Mouse (Mus musculus): ENCODE results near the gene Rybp. TPM values are rescaled to one million over a fixed set of nuclear protein-coding genes. Genes with fewer than 3 reads are reported as not detected.

Rybp gene
- 6.7 and 8.2 TPM in 2 replicates for total RNA-seq (2014; rRNA removed)
- polyA plus RNA-seq (2012; rRNA removed): 5.6 and 6.7 TPM in 2 replicates

DNA sequence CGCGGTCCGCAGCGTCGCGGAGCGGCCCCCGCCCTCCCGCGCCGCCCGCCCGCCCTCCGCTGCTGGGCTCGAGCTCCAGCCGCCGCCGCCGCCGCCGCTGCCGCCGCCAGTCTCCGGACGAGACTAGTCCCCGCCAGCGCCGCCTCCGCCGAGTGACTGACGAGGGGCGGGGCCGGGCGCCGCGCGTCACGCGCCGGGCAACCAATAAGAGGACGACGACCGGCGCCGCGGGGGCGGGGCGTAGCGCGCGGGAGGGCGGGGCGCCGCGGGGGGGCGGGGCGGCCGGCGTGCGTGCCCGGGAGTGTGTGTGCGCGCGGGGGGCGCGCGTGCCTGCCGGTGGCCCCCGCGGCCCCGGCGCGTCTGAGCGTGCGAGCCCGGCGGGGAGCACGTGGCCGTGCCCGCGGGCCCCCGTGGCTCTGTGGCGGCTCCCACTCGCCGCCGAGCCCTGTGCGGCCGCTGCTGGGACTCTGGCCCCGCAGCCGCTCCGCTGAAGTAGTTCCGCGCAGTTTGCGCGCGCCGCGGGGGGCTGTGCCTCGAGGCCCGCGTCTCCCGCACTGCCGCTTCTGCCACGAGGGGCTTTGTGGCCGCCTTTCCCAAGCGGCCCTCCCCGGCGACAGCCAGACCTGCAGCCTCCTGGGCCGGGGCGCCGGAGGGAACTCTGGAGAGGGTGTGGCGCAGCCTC is at the start of gene Rybp:
Gene Rybp, minus strand, starts transcription at position 152 of the 682 bp plus-strand sequence.
- 1% methylated on average over 90 of the region's 112 CpGs for WGBS
- TF ChIP-seq POLR2A (IDR thresholded peaks at IDR 0.05; ENCODE audit: extremely low read depth, insufficient read depth, low read length) (peak; percentile 47; the same call in 1 of the 2 replicates), CTCF (IDR thresholded peaks at IDR 0.05; ENCODE audit: low read depth, low read length) (no peak)
- peak; percentile 51 for DNase-seq (ENCODE audit: extremely low read depth, low read depth, low spot score)

DNA sequence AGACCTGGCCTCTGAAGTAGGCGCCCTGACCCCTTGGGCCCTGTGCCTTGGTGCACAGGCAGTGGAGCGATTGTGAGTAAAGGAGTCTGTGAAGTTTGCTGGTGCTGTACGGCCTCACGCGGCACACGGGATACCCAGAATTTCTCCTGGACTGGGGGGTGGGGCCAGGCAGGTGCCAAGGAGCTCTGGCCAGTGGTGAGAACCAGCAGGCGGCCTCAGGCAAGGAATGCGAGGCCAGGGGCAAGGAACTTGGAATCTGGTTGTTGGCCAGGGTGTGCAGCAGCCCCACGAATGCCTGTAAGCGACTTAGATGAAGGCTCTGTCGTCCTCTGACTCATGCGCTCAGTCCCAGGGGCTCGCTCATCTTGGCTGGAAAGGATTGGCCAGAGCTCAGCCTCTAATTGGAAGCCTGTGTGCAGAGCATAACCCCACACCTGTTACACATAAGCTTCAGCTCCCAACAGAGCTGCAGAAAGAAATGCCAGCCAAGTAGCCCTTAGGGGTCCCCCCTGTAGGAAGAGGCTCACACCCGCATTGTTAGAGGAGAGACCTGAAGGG is 49.4 kb upstream of the Rybp start:
- TF ChIP-seq POLR2A (IDR thresholded peaks at IDR 0.05; ENCODE audit: extremely low read depth, insufficient read depth, low read length) (no peak), CTCF (IDR thresholded peaks at IDR 0.05; ENCODE audit: low read depth, low read length) (no peak)
- Histone ChIP-seq H3K27me3 (ENCODE audit: control insufficient read depth, insufficient read depth, low read length) (no peaks in the 10 kb centered on the region), H3K4me3 (ENCODE audit: insufficient read depth, low read depth, low read length) (no peak overlapping the region), H3K79me2 (ENCODE audit: control insufficient read depth, insufficient read depth, low read length) (no peaks in the 10 kb centered on the region), H3K27ac (replicated peaks; ENCODE audit: insufficient read depth, low read depth, low read length) (no peak overlapping the region), H3K36me3 (ENCODE audit: control insufficient read depth, insufficient read depth, low read length) (no peaks in the 10 kb centered on the region), H3K9ac (ENCODE audit: low read depth, low read length) (no peak overlapping the region), H3K4me1 (ENCODE audit: control insufficient read depth, insufficient read depth, low read length) (no peaks in the 10 kb centered on the region)
- DNase-seq (ENCODE audit: extremely low read depth, low read depth, low spot score): no peak
- WGBS: 86% methylated on average over 14 of the region's 14 CpGs

More for the DNA sequence above, at the start of gene Rybp:
- Histone ChIP-seq H3K4me1 (ENCODE audit: control insufficient read depth, insufficient read depth, low read length) (peaks cover 6% of the 10 kb centered on the region), H3K9ac (ENCODE audit: low read depth, low read length) (peak within 1 kb of the TSS; percentile 90), H3K79me2 (ENCODE audit: control insufficient read depth, insufficient read depth, low read length) (peaks cover 5% of the 10 kb centered on the region), H3K36me3 (ENCODE audit: control insufficient read depth, insufficient read depth, low read length) (no peaks in the 10 kb centered on the region), H3K27ac (replicated peaks; ENCODE audit: insufficient read depth, low read depth, low read length) (peak within 1 kb of the TSS; percentile 73), H3K4me3 (ENCODE audit: insufficient read depth, low read depth, low read length) (peak within 1 kb of the TSS; percentile 75), H3K27me3 (ENCODE audit: control insufficient read depth, insufficient read depth, low read length) (no peaks in the 10 kb centered on the region)

DNA sequence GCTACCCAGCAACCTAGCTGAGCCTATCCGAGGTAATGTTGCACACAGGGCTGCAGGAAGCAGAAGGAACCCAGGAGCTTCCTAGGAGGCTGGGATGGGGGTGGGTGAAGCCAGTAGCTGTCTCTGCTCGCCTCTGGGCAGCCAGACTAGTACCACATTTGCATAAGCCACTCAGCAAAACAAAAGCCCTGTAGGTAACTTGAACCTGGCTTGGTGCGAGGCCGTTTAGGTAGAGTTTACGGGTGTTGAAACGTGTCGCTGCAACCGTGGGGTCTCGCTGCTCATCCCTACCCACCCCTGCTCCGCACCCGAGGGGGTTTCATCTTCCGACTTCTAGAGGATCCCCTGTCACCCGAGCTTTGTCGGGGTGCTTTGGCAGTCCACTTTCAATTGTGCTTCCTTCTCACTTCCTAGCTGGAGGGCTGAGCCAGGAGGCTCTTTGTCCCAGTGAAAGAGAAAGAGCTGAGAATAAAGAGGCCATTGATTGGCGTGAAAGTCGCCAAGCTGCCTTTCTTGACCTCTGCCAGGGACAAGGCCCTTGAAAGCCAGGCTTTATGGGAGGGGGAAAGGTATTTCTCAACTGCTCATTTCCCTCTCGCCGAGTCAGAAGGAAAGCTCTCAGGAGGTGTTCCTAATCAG is 48.3 kb upstream of the Rybp start:
- Histone ChIP-seq H3K9ac (ENCODE audit: low read depth, low read length) (no peak overlapping the region), H3K4me3 (ENCODE audit: insufficient read depth, low read depth, low read length) (no peak overlapping the region)
- WGBS: 39% methylated on average over 18 of the region's 18 CpGs

DNA sequence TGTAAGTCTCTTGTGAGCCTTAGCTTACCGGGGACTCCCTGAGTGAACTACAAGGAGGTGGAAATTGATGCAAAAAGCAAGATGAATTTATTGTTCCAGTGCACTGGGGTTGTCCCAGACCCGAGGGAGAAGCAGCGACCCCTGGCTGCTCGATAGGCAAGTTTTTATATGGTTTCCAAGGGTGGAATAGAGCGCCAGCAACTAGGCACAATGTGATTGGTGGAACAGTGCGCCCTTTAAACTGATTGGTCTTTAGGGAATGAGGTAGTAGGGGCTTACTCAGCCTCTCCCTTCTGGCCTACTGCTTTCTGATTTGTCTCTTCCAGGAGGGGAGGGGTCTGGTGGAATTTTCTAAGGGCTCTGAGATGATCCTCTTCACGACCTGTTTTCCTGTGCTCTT is 46.5 kb upstream of the Rybp start:
- no peak for DNase-seq (ENCODE audit: extremely low read depth, low read depth, low spot score)
- WGBS: 92% methylated on average over 7 of the region's 7 CpGs
- H3K4me3 ChIP-seq (ENCODE audit: insufficient read depth, low read depth, low read length): no peak overlapping the region
- no peaks in the 10 kb centered on the region for H3K27me3 ChIP-seq (ENCODE audit: control insufficient read depth, insufficient read depth, low read length)
- peaks cover 3% of the 10 kb centered on the region for H3K4me1 ChIP-seq (ENCODE audit: control insufficient read depth, insufficient read depth, low read length)
- H3K79me2 ChIP-seq (ENCODE audit: control insufficient read depth, insufficient read depth, low read length): no peaks in the 10 kb centered on the region
- H3K36me3 ChIP-seq (ENCODE audit: control insufficient read depth, insufficient read depth, low read length): no peaks in the 10 kb centered on the region
- H3K27ac ChIP-seq (replicated peaks; ENCODE audit: insufficient read depth, low read depth, low read length): no peak overlapping the region
- TF ChIP-seq POLR2A (IDR thresholded peaks at IDR 0.05; ENCODE audit: extremely low read depth, insufficient read depth, low read length) (no peak), CTCF (IDR thresholded peaks at IDR 0.05; ENCODE audit: low read depth, low read length) (no peak)
- no peak overlapping the region for H3K9ac ChIP-seq (ENCODE audit: low read depth, low read length)

More for the DNA sequence above, 48.3 kb upstream of the Rybp start:
- Histone ChIP-seq H3K79me2 (ENCODE audit: control insufficient read depth, insufficient read depth, low read length) (no peaks in the 10 kb centered on the region), H3K27ac (replicated peaks; ENCODE audit: insufficient read depth, low read depth, low read length) (no peak overlapping the region), H3K27me3 (ENCODE audit: control insufficient read depth, insufficient read depth, low read length) (no peaks in the 10 kb centered on the region), H3K36me3 (ENCODE audit: control insufficient read depth, insufficient read depth, low read length) (no peaks in the 10 kb centered on the region), H3K4me1 (ENCODE audit: control insufficient read depth, insufficient read depth, low read length) (peaks cover 3% of the 10 kb centered on the region)
- TF ChIP-seq CTCF (IDR thresholded peaks at IDR 0.05; ENCODE audit: low read depth, low read length) (no peak), POLR2A (IDR thresholded peaks at IDR 0.05; ENCODE audit: extremely low read depth, insufficient read depth, low read length) (no peak)
- DNase-seq (ENCODE audit: extremely low read depth, low read depth, low spot score): no peak

DNA sequence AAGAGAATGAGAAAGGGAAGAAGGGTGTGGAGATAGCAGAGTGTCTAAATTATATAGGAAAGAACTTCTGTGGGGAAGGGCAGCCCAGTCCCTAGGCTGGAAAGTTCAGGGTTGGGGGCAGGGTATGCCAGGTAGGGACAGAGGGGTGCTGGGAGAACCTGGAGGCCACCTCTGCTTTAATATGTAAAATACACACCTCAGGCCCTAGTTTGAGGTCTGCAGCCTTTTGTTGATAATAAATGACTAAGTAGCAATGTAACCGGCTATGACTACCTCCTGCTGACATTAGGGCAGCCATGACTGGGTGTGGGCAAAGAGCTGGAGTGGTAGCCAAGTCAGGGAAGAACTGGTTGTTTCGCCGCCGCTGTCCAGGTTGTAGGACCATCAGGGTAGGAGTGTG is 45.2 kb upstream of the Rybp start:
- TF ChIP-seq POLR2A (IDR thresholded peaks at IDR 0.05; ENCODE audit: extremely low read depth, insufficient read depth, low read length) (no peak), CTCF (IDR thresholded peaks at IDR 0.05; ENCODE audit: low read depth, low read length) (no peak)
- Histone ChIP-seq H3K9ac (ENCODE audit: low read depth, low read length) (no peak overlapping the region), H3K4me3 (ENCODE audit: insufficient read depth, low read depth, low read length) (no peak overlapping the region), H3K79me2 (ENCODE audit: control insufficient read depth, insufficient read depth, low read length) (no peaks in the 10 kb centered on the region), H3K4me1 (ENCODE audit: control insufficient read depth, insufficient read depth, low read length) (peaks cover 3% of the 10 kb centered on the region), H3K27ac (replicated peaks; ENCODE audit: insufficient read depth, low read depth, low read length) (no peak overlapping the region), H3K36me3 (ENCODE audit: control insufficient read depth, insufficient read depth, low read length) (no peaks in the 10 kb centered on the region), H3K27me3 (ENCODE audit: control insufficient read depth, insufficient read depth, low read length) (no peaks in the 10 kb centered on the region)
- DNase-seq (ENCODE audit: extremely low read depth, low read depth, low spot score): no peak
- 98% methylated on average over 4 of the region's 4 CpGs for WGBS

Measured in liver, adult 2 months (tissue).